Mouse (Mus musculus) lung, embryonic 14.5 days (tissue): Measurements from ENCODE around the gene Mid1. TPM values are rescaled to one million over a fixed set of nuclear protein-coding genes. Genes with fewer than 3 reads are reported as not detected.
A peak's percentile ranks its signal among the peaks of the same experiment; 100 is the strongest.
"Not testable (repeated sequence)": the region's sequence is repeated elsewhere in the genome, so short reads cannot be mapped to it uniquely, and the experiment has no call there.

Experiments
- ATAC-seq: fragments of 200-750 bp; cut with Nextera tagmentation; 2 replicates; pipeline ENCODE4 v1.8.0; 2017; ENCODE audit warnings: mild to moderate bottlenecking, moderate TSS enrichment, moderate library complexity; ENCODE audit not compliant: insufficient read depth
- DNase-seq: peaks from one replicate; pipeline ENCODE4 v3.0.0-alpha.2; 2015
- H3K27ac ChIP-seq: fragments of 300-500 bp; sonication (generic); 2 replicates; pipeline ENCODE4 v1.5.1; 2014; ENCODE audit warnings: low read depth, mild to moderate bottlenecking, moderate library complexity
- H3K27me3 ChIP-seq: fragments of 300-500 bp; sonication (generic); 2 replicates; pipeline ENCODE4 v1.6.1; 2014; ENCODE audit warnings: low read length, control low read depth; ENCODE audit not compliant: insufficient read depth
- H3K36me3 ChIP-seq: fragments of 300-500 bp; sonication (generic); 2 replicates; pipeline ENCODE4 v1.6.1; 2014; ENCODE audit warnings: control low read depth; ENCODE audit not compliant: insufficient read depth
- H3K4me1 ChIP-seq: fragments of 300-500 bp; sonication (generic); 2 replicates; pipeline ENCODE4 v1.6.1; 2014; ENCODE audit warnings: antibody characterized with exemption, control low read depth; ENCODE audit not compliant: insufficient read depth
- H3K4me2 ChIP-seq: fragments of 300-500 bp; sonication (generic); 2 replicates; pipeline ENCODE4 v1.6.1; 2014; ENCODE audit warnings: mild to moderate bottlenecking
- H3K4me3 ChIP-seq: fragments of 300-500 bp; sonication (generic); 2 replicates; pipeline ENCODE4 v1.5.1; 2014; ENCODE audit warnings: low read depth, low read length
- H3K9ac ChIP-seq: fragments of 300-500 bp; sonication (generic); 2 replicates; pipeline ENCODE4 v1.6.1; 2014
- H3K9me3 ChIP-seq: fragments of 300-500 bp; sonication (generic); 2 replicates; pipeline ENCODE4 v1.6.1; 2016; ENCODE audit warnings: low read depth, low read length, control low read depth
- WGBS: fragments of 180-500 bp; shearing (Covaris S2); extraction: QIAGEN DNeasy Blood & Tissue Kit; methylation state at CpG from one replicate; pipeline ENCODE4 v1.1.7; 2014; 5-methylcytosine and 5-hydroxymethylcytosine counted together
- polyA plus RNA-seq: library from polyadenylated mRNA; unstranded; fragments of >200 nt; fragmentation: Nextera tagmentation; extraction: Ambion mirVana; gene quantifications from 2 replicates; pipeline ENCODE4 v1.2.1, GENCODE M21; 2014

The Mid1 gene
- polyA plus RNA-seq, 1 experiment from 2014 or later = 9.5 TPM

DNA sequence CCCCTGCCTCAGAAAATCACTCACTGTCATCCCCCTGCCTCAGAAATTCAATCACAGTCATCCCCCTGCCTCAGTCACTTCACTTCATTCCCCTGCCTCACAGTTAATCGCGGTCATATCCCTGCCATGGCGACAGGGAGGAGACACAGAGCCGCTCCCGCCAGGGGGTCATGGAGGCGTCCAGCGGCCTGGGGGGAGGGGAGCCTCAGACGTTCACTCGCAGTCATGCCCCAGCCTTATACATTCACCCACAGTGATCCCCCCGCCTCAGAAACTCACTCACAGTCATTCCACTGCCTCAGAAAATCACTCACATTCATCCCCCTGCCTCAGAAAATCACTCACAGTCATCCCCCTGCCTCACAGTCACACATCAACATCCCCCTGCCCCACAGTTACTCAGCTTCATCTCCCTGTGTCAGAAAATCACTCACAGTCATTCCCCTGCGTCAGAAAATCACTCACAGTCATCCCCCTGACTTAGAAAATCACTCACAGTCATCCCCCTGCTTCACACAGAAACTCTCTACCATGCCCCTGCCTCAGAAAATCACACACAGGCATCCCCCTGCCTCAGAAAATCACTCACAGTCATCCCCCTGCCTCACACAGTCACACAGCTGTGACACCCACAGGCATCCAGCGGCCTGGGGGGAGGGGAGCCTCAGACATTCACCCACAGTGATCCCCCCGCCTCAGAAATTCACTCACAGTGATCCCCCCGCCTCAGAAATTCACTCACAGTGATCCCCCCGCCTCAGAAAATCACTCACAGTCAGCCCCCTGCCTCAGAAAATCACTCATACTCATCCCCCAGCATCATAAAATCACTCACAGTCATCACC is 307.3 kb downstream of the Mid1 start:
- not testable (repeated sequence) for H3K27ac ChIP-seq, ATAC-seq, DNase-seq, H3K9ac ChIP-seq, H3K4me3 ChIP-seq, H3K4me2 ChIP-seq, H3K4me1 ChIP-seq
- 36% methylated on average over 15 of the region's 15 CpGs for WGBS
- peaks cover 63% of the 10 kb centered on the region for H3K9me3 ChIP-seq
- H3K27me3 ChIP-seq = peaks cover 16% of the 10 kb centered on the region
- H3K36me3 ChIP-seq = peaks cover 33% of the 10 kb centered on the region

DNA sequence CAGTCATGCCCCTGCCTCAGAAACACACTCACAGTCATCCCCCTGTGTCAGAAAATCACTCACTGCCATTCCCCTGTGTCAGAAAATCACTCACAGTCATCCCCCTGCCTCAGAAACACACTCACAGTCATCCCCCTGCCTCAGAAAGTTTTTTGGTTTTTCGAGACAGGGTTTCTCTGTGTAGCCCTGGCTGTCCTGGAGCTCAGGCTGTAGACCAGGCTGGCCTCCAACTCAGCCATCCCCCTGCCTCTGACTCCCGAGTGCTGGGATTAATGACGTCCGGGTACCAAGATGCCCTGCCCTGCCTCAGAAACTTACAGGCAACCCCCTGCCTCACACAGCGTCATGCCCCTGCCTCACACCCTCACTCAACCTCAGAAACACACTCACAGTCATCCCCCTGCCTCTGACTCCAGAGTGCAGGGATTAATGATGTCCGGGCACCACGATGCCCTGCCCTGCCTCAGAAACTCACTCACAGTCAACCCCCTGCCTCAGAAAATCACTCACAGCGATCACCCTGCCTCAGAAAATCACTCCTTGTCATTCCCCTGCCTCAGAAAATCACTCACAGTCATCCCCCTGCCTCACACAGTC is 308.1 kb downstream of the Mid1 start:
- ATAC-seq = not testable (repeated sequence)

DNA sequence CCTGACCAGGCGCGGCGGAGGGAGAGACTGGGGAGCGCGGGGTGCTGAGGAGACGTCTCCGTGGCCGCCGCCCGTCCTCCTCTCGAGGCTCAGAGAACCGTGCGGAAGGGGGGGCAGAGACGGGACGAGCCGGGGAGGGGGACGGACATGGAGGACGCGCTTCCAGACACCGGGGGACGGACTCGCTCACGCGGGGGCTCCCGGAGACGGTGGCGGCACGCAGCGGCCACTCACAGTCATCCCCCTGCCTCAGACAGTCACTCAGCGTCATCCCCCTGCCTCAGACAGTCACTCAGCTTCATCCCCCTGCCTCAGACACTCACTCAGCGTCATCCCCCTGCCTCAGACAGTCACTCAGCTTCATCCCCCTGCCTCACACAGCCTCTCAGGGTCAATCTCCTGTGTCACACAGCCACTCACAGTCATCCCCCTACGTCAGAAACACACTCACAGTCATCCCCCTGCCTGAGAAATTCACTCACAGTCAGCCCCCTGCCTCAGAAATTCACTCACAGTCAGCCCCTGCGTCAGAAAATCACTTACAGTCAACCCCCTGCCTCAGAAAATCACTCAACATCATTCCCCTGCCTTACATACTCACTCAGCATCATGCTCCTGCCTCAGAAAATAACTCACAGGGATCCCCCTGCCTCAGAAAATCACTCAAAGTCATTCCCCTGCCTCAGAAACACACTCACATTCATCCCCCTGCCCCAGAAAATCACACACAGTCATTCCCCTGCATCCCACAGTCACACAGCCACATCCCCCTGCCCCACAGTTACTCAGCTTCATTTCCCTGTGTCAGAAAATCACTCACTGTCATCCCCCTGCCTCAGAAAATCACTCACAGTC is 309.2 kb downstream of the Mid1 start:
- DNase-seq, H3K4me3 ChIP-seq, H3K27ac ChIP-seq, H3K9ac ChIP-seq, H3K4me2 ChIP-seq, ATAC-seq, H3K4me1 ChIP-seq: not testable (repeated sequence)
- Histone ChIP-seq H3K36me3 (peaks cover 17% of the 10 kb centered on the region), H3K27me3 (peaks cover 12% of the 10 kb centered on the region), H3K9me3 (peaks cover 63% of the 10 kb centered on the region)
- WGBS = 54% methylated on average over 33 of the region's 33 CpGs

More for the DNA sequence above, 308.1 kb downstream of the Mid1 start:
- H3K4me2 ChIP-seq, H3K4me3 ChIP-seq, H3K27ac ChIP-seq, H3K9ac ChIP-seq, H3K4me1 ChIP-seq, DNase-seq: not testable (repeated sequence)
- peaks cover 28% of the 10 kb centered on the region for H3K36me3 ChIP-seq
- peaks cover 16% of the 10 kb centered on the region for H3K27me3 ChIP-seq
- peaks cover 65% of the 10 kb centered on the region for H3K9me3 ChIP-seq
- WGBS = 55% methylated on average over 8 of the region's 8 CpGs

DNA sequence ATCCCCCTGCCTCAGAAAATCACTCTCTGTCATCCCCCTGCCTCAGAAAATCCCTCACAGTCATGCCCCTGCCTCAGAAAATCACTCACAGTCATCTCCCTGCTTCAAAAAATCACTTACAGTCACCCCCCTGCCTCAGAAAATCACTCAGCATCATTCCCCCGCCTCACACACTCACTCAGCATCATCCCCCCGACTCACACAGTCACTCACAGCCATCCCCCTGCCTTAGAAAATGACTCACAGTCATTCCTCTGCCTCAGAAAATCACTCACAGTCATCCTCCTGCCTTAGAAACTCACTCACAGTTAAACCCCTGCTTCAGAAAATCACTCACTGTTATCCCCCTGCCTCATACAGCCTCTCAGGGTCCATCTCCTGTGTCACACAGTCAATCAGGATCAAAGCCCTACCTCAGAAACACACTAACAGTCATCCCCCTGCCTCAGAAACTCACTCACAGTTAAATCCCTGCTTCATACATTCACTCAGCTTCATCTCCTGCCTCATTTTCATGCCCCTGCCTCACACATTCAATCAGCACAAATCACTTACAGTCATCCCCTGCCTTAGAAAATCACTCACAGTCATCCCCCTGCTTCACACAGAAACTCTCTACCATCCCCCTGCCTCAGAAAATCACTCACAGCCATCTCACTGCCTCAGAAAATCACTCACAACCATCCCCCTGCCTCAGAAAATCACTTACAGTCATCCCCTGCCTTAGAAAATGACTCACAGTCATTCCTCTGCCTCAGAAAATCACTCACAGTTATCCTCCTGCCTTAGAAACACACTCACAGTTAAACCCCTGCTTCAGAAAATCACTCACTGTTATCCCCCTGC is 310.1 kb downstream of the Mid1 start:
- H3K4me3 ChIP-seq, H3K4me1 ChIP-seq, H3K4me2 ChIP-seq, H3K27ac ChIP-seq, H3K36me3 ChIP-seq, ATAC-seq, H3K9ac ChIP-seq: not testable (repeated sequence)
- WGBS = 47% methylated on average over 2 of the region's 2 CpGs
- H3K27me3 ChIP-seq = peaks cover 12% of the 10 kb centered on the region
- DNase-seq = peak; percentile 6
- H3K9me3 ChIP-seq = peaks cover 61% of the 10 kb centered on the region

DNA sequence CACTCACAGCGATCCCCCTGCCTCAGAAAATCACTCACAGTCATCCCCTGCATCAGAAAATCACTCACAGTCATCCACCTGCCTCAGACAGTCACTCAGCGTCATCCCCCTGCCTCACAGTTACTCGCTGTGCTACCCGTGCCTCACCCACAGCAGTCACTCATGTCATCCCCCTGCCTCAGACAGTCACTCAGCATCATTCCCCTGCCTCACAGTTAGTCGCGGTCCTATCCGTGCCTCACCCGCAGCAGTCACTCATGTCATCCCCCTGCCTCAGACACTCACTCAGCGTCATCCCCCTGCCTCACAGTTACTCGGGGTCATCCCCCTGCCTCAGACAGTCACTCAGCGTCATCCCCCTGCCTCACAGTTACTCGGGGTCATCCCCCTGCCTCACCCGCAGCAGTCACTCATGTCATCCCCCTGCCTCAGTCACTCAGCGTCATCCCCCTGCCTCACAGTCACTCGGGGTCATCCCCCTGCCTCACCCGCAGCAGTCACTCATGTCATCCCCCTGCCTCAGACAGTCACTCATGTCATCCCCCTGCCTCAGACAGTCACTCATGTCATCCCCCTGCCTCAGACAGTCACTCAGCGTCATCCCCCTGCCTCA is 311.0 kb downstream of the Mid1 start:
- WGBS = 51% methylated on average over 17 of the region's 17 CpGs
- H3K4me2 ChIP-seq, DNase-seq, H3K4me1 ChIP-seq, H3K27ac ChIP-seq, H3K36me3 ChIP-seq, H3K9ac ChIP-seq, ATAC-seq, H3K4me3 ChIP-seq: not testable (repeated sequence)
- Histone ChIP-seq H3K9me3 (peaks cover 60% of the 10 kb centered on the region), H3K27me3 (peaks cover 12% of the 10 kb centered on the region)

DNA sequence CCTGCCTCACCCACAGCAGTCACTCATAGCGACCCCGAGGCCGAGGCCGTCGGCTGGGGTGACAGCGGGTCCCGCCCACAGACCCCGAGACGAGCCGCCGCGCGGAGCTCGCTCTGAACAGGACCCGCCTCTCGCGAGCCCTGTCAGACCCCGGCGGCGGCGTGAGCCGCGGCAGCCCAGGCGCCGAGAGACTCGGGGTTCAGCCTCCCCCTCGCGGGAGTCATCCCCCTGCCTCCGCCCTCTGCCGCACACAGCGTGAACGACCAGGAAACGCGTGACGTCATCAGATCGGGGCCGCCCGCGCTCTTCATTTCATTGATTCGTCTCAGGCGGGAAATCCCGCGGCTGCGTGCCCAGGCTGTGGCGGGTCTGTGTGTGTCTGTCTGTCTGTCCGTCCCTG is 311.9 kb downstream of the Mid1 start:
- H3K4me1 ChIP-seq, DNase-seq, H3K36me3 ChIP-seq: not testable (repeated sequence)
- Histone ChIP-seq H3K4me3 (peak overlapping the region; percentile 51), H3K9ac (peak overlapping the region; percentile 45), H3K4me2 (peak overlapping the region; percentile 99), H3K9me3 (peaks cover 60% of the 10 kb centered on the region), H3K27ac (0 out of 2 replicates have a peak overlapping the region, but pooled peaks have one; percentile 74), H3K27me3 (peaks cover 12% of the 10 kb centered on the region)
- ATAC-seq = peak; percentile 28
- 55% methylated on average over 46 of the region's 46 CpGs for WGBS

DNA sequence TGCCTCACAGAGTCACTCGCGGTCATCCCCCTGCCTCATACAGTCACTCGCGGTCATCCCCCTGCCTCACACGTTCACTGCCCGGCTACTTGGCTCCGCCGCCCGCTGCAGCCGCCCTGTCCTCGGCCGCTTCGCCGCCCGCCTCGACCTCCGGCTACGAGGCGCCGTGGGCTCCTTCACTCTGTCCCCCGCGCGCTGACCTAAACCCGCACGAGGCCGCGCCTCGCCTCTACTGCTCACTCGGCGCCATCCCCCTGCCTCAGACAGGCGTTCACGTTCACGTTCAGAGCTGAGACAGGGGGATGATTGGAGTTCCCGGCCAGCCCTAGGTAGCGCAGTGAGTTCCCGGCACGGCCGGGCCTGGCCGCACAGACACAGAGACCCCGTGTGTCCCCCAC is 312.5 kb downstream of the Mid1 start:
- H3K36me3 ChIP-seq, ATAC-seq, H3K4me1 ChIP-seq: not testable (repeated sequence)
- Histone ChIP-seq H3K4me2 (peak overlapping the region; percentile 99), H3K9me3 (peaks cover 56% of the 10 kb centered on the region), H3K9ac (peak overlapping the region; percentile 45), H3K4me3 (peak overlapping the region; percentile 51), H3K27me3 (peaks cover 12% of the 10 kb centered on the region), H3K27ac (peak overlapping the region; percentile 74)
- DNase-seq = peak; percentile 2
- 53% methylated on average over 40 of the region's 40 CpGs for WGBS

DNA sequence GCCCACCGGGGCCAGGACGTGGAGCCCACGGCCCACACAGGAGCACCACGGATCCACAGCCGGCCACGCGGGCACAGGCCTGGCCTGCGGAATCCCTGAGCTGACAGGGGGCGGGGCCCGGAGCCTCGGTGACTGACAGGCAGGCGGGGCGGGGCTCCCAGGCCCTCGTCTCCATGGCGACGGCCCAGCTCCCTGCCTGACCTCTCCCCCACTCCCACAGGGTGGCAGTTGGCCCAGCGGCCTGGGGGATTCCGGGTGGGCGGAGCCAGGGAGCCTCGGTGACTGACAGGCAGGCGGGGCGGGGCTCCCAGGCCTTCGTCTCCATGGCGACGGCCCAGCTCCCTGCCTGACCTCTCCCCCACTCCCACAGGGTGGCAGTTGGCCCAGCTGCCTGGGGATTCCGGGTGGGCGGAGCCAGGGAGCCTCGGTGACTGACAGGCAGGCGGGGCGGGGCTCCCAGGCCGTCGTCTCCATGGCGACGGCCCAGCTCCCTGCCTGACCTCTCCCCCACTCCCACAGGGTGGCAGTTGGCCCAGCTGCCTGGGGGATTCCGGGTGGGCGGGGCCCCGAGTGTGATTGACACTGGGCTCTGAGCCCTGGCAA is 313.0 kb downstream of the Mid1 start:
- H3K27ac ChIP-seq = peak overlapping the region; percentile 74
- H3K9me3 ChIP-seq = peaks cover 52% of the 10 kb centered on the region
- peak overlapping the region; percentile 45 for H3K9ac ChIP-seq
- H3K4me3 ChIP-seq = peak overlapping the region; percentile 51
- H3K4me1 ChIP-seq, H3K36me3 ChIP-seq: not testable (repeated sequence)
- 31% methylated on average over 37 of the region's 37 CpGs for WGBS
- H3K27me3 ChIP-seq = peaks cover 12% of the 10 kb centered on the region
- peak; percentile 91 for ATAC-seq
- DNase-seq = peak; percentile 94
- H3K4me2 ChIP-seq = peak overlapping the region; percentile 99
